Mouse (Mus musculus) liver, embryonic 12.5 days (tissue): Measurements from ENCODE around the gene Cenph. TPM values are rescaled to one million over a fixed set of nuclear protein-coding genes. Genes with fewer than 3 reads are reported as not detected.
"Not testable (repeated sequence)": the region's sequence is repeated elsewhere in the genome, so short reads cannot be mapped to it uniquely, and the experiment has no call there.

Experiments used
- ATAC-seq: fragments of 200-750 bp; cut with Nextera tagmentation; 2 replicates; pipeline ENCODE4 v1.8.0; 2017; ENCODE audit warnings: moderate number of reproducible peaks, mild to moderate bottlenecking, moderate library complexity
- H3K27ac ChIP-seq: fragments of 300-500 bp; sonication (generic); 2 replicates; pipeline ENCODE4 v1.5.1; 2016; ENCODE audit warnings: mild to moderate bottlenecking
- H3K27me3 ChIP-seq: fragments of 300-500 bp; sonication (generic); replicated peaks from 2 replicates; pipeline ENCODE4 v1.6.1; 2016; ENCODE audit warnings: mild to moderate bottlenecking, moderate library complexity
- H3K36me3 ChIP-seq: fragments of 300-500 bp; sonication (generic); 2 replicates; pipeline ENCODE4 v1.6.1; 2016; ENCODE audit warnings: mild to moderate bottlenecking, moderate library complexity
- H3K4me1 ChIP-seq: fragments of 300-500 bp; sonication (generic); 2 replicates; pipeline ENCODE4 v1.6.1; 2016
- H3K4me2 ChIP-seq: fragments of 300-500 bp; sonication (generic); 2 replicates; pipeline ENCODE4 v1.6.1; 2016; ENCODE audit warnings: mild to moderate bottlenecking, moderate library complexity
- H3K4me3 ChIP-seq: fragments of 300-500 bp; sonication (generic); 2 replicates; pipeline ENCODE4 v1.5.1; 2016; ENCODE audit warnings: mild to moderate bottlenecking, moderate library complexity
- H3K9ac ChIP-seq: fragments of 300-500 bp; sonication (generic); 2 replicates; pipeline ENCODE4 v1.6.1; 2016; ENCODE audit warnings: mild to moderate bottlenecking, moderate library complexity
- H3K9me3 ChIP-seq: fragments of 300-500 bp; sonication (generic); replicated peaks from 2 replicates; pipeline ENCODE4 v1.6.1; 2016; ENCODE audit warnings: mild to moderate bottlenecking, moderate library complexity
- WGBS: fragments of 180-500 bp; shearing (Covaris S2); methylation state at CpG from one replicate; pipeline ENCODE4 v1.1.7; 2016; ENCODE audit not compliant: insufficient replicate concordance; 5-methylcytosine and 5-hydroxymethylcytosine counted together
- polyA plus RNA-seq: library from polyadenylated mRNA; unstranded; fragments of >200 nt; fragmentation: Nextera tagmentation; extraction: Ambion mirVana; gene quantifications from 2 replicates; pipeline ENCODE4 v1.2.1, GENCODE M21; 2016

Cenph gene
- polyA plus RNA-seq, 1 experiment from 2014 or later = 47.4 TPM

GRCm38 (mm10) chr13:100746090-100746489 is 29.6 kb downstream of the Cenph start:
- H3K4me3 ChIP-seq = no peak overlapping the region
- no peak for ATAC-seq
- no peak overlapping the region for H3K9ac ChIP-seq
- H3K27ac ChIP-seq = peak overlapping the region; percentile 53
- no peaks in the 10 kb centered on the region for H3K36me3 ChIP-seq
- H3K4me2 ChIP-seq = no peak overlapping the region
- no peaks in the 10 kb centered on the region for H3K9me3 ChIP-seq
- no peaks in the 10 kb centered on the region for H3K27me3 ChIP-seq
- WGBS = 85% methylated on average over 3 of the region's 3 CpGs
- peaks cover 86% of the 10 kb centered on the region for H3K4me1 ChIP-seq

- peak within 1 kb of the TSS; percentile 93 for H3K27ac ChIP-seq
- H3K36me3 ChIP-seq = peaks cover 13% of the 10 kb centered on the region
- H3K9ac ChIP-seq = peak within 1 kb of the TSS; percentile 86
- peak; percentile 90 for ATAC-seq
- H3K9me3 ChIP-seq = no peaks in the 10 kb centered on the region
- peak within 1 kb of the TSS; percentile 79 for H3K4me2 ChIP-seq
- peak within 1 kb of the TSS; percentile 85 for H3K4me3 ChIP-seq
- H3K27me3 ChIP-seq = no peaks in the 10 kb centered on the region
- H3K4me1 ChIP-seq = peaks cover 76% of the 10 kb centered on the region
- WGBS = under 1% methylated on average over 52 of the region's 52 CpGs
Observed at GRCm38 (mm10) chr13:100744036-100744744, 31.5 kb downstream of the Cenph start, which contains the start of gene Mrps36. TSS of gene Mrps36 (minus strand) at chr13:100744659.

GRCm38 (mm10) chr13:100743346-100744035 is 32.2 kb downstream of the Cenph start:
- Histone ChIP-seq H3K27me3 (no peaks in the 10 kb centered on the region), H3K27ac (peak overlapping the region; percentile 93), H3K36me3 (peaks cover 20% of the 10 kb centered on the region), H3K4me3 (peak overlapping the region; percentile 85), H3K9me3 (no peaks in the 10 kb centered on the region), H3K4me2 (peak overlapping the region; percentile 79), H3K9ac (peak overlapping the region; percentile 86), H3K4me1 (peaks cover 69% of the 10 kb centered on the region)
- peak; percentile 51 for ATAC-seq
- 60% methylated on average over 11 of the region's 11 CpGs for WGBS

- Histone ChIP-seq H3K27ac (peak overlapping the region; percentile 71), H3K9me3 (no peaks in the 10 kb centered on the region), H3K4me3 (peak overlapping the region; percentile 85), H3K9ac (peak overlapping the region; percentile 63), H3K4me2 (peak overlapping the region; percentile 79), H3K4me1 (peaks cover 66% of the 10 kb centered on the region), H3K27me3 (no peaks in the 10 kb centered on the region), H3K36me3 (peaks cover 26% of the 10 kb centered on the region)
- WGBS = 78% methylated on average over 5 of the region's 5 CpGs
- no peak for ATAC-seq
Observed at GRCm38 (mm10) chr13:100742831-100743230, 32.9 kb downstream of the Cenph start.

GRCm38 (mm10) chr13:100732756-100733155 is 42.9 kb downstream of the Cenph start:
- no peaks in the 10 kb centered on the region for H3K9me3 ChIP-seq
- no peak overlapping the region for H3K4me3 ChIP-seq
- no peaks in the 10 kb centered on the region for H3K27me3 ChIP-seq
- H3K27ac ChIP-seq = no peak overlapping the region
- H3K4me1 ChIP-seq = peaks cover 30% of the 10 kb centered on the region
- no peak for ATAC-seq
- 88% methylated on average over 2 of the region's 2 CpGs for WGBS
- H3K4me2 ChIP-seq = no peak overlapping the region
- peaks cover 42% of the 10 kb centered on the region for H3K36me3 ChIP-seq
- no peak overlapping the region for H3K9ac ChIP-seq

- Histone ChIP-seq H3K4me1 (peaks cover 38% of the 10 kb centered on the region), H3K4me2 (peak overlapping the region; percentile 88), H3K4me3 (peak overlapping the region; percentile 85; the same call in 1 of the 2 replicates), H3K36me3 (peaks cover 44% of the 10 kb centered on the region)
- 83% methylated on average over 6 of the region's 6 CpGs for WGBS
- not testable (repeated sequence) for H3K27me3 ChIP-seq, H3K27ac ChIP-seq, H3K9me3 ChIP-seq, ATAC-seq, H3K9ac ChIP-seq
Observed at GRCm38 (mm10) chr13:100731462-100732046, 44.1 kb downstream of the Cenph start.

GRCm38 (mm10) chr13:100730861-100731176 is 44.9 kb downstream of the Cenph start, which contains the start of gene Cdk7:
TSS of gene Cdk7 (minus strand) at chr13:100730939.
- Histone ChIP-seq H3K4me2 (peak within 1 kb of the TSS; percentile 88), H3K9me3 (no peaks in the 10 kb centered on the region), H3K27me3 (no peaks in the 10 kb centered on the region), H3K4me3 (peak within 1 kb of the TSS; percentile 85), H3K36me3 (peaks cover 39% of the 10 kb centered on the region), H3K9ac (peak within 1 kb of the TSS; percentile 87), H3K4me1 (peaks cover 42% of the 10 kb centered on the region), H3K27ac (peak within 1 kb of the TSS; percentile 82)
- WGBS = 0% methylated on average over 19 of the region's 19 CpGs
- peak; percentile 97 for ATAC-seq

GRCm38 (mm10) chr13:100730153-100730860 is 45.4 kb downstream of the Cenph start:
- ATAC-seq = peak; percentile 82
- Histone ChIP-seq H3K27me3 (no peaks in the 10 kb centered on the region), H3K4me1 (peaks cover 47% of the 10 kb centered on the region), H3K4me3 (peak overlapping the region; percentile 85), H3K9ac (peak overlapping the region; percentile 87), H3K36me3 (peaks cover 36% of the 10 kb centered on the region), H3K4me2 (peak overlapping the region; percentile 88), H3K9me3 (no peaks in the 10 kb centered on the region), H3K27ac (peak overlapping the region; percentile 82)
- WGBS = under 1% methylated on average over 30 of the region's 30 CpGs

GRCm38 (mm10) chr13:100728530-100728929 is 47.2 kb downstream of the Cenph start:
- WGBS = 89% methylated on average over 4 of the region's 4 CpGs
- Histone ChIP-seq H3K27ac (0 out of 2 replicates have a peak overlapping the region, but pooled peaks have one; percentile 14), H3K4me1 (peaks cover 64% of the 10 kb centered on the region), H3K36me3 (peaks cover 41% of the 10 kb centered on the region), H3K4me2 (peak overlapping the region; percentile 88; the same call in 1 of the 2 replicates)
- not testable (repeated sequence) for H3K9ac ChIP-seq, H3K4me3 ChIP-seq, H3K9me3 ChIP-seq, H3K27me3 ChIP-seq, ATAC-seq

GRCm38 (mm10) chr13:100728086-100728485 is 47.6 kb downstream of the Cenph start:
- H3K9ac ChIP-seq = no peak overlapping the region

GRCm38 (mm10) chr13:100725194-100725593 is 50.5 kb downstream of the Cenph start:
- Histone ChIP-seq H3K4me3 (no peak overlapping the region), H3K4me1 (peaks cover 59% of the 10 kb centered on the region), H3K36me3 (peaks cover 67% of the 10 kb centered on the region), H3K27ac (peak overlapping the region; percentile 63; the same call in 1 of the 2 replicates), H3K27me3 (no peaks in the 10 kb centered on the region), H3K9me3 (no peaks in the 10 kb centered on the region), H3K9ac (peak overlapping the region; percentile 40; the same call in 1 of the 2 replicates), H3K4me2 (peak overlapping the region; percentile 44)
- ATAC-seq = peak; percentile 74
- 30% methylated on average over 10 of the region's 10 CpGs for WGBS

More at GRCm38 (mm10) chr13:100728086-100728485, 47.6 kb downstream of the Cenph start:
- H3K27me3 ChIP-seq = no peaks in the 10 kb centered on the region
- H3K36me3 ChIP-seq = peaks cover 42% of the 10 kb centered on the region
- H3K27ac ChIP-seq = 0 out of 2 replicates have a peak overlapping the region, but pooled peaks have one; percentile 14
- no peak overlapping the region for H3K4me3 ChIP-seq
- 61% methylated on average over 5 of the region's 5 CpGs for WGBS
- H3K9me3 ChIP-seq = no peaks in the 10 kb centered on the region
- no peak overlapping the region for H3K4me2 ChIP-seq
- no peak for ATAC-seq
- H3K4me1 ChIP-seq = peaks cover 64% of the 10 kb centered on the region
